Mouse (Mus musculus): Measurements from ENCODE around the gene Guca1b. TPM values are rescaled to one million over a fixed set of nuclear protein-coding genes. Genes with fewer than 3 reads are reported as not detected.
"Not testable (repeated sequence)": the region's sequence is repeated elsewhere in the genome, so short reads cannot be mapped to it uniquely, and the experiment has no call there.

The Guca1b gene
- total RNA-seq, 2 experiments from 2014 or later = not detected

GRCm38 (mm10) chr17:47408558-47408898, 23.3 kb downstream of the Guca1b start:
- ATAC-seq (replicated peaks; ENCODE audit: low FRiP score, poor library complexity, severe bottlenecking) = 0 out of 2 replicates have a peak, but pooled peaks have one; percentile 53

- peak; percentile 63 for ATAC-seq (replicated peaks; ENCODE audit: low FRiP score, poor library complexity, severe bottlenecking)
Measured at GRCm38 (mm10) chr17:47409897-47410861, 25.0 kb downstream of the Guca1b start.

- ATAC-seq (replicated peaks; ENCODE audit: low FRiP score, poor library complexity, severe bottlenecking) = no peak
Measured at GRCm38 (mm10) chr17:47420195-47420594, 35.0 kb downstream of the Guca1b start.

- no peak for ATAC-seq (replicated peaks; ENCODE audit: low FRiP score, poor library complexity, severe bottlenecking)
Measured at GRCm38 (mm10) chr17:47421566-47421965, 36.4 kb downstream of the Guca1b start.

- ATAC-seq (replicated peaks; ENCODE audit: low FRiP score, poor library complexity, severe bottlenecking) = not testable (repeated sequence)
Measured at GRCm38 (mm10) chr17:47422616-47423015, 37.4 kb downstream of the Guca1b start.

- no peak for ATAC-seq (replicated peaks; ENCODE audit: low FRiP score, poor library complexity, severe bottlenecking)
Measured at GRCm38 (mm10) chr17:47424186-47424585, 39.0 kb downstream of the Guca1b start.

GRCm38 (mm10) chr17:47427316-47427715, 42.1 kb downstream of the Guca1b start:
- no peak for ATAC-seq (replicated peaks; ENCODE audit: low FRiP score, poor library complexity, severe bottlenecking)

GRCm38 (mm10) chr17:47428831-47429304, 43.7 kb downstream of the Guca1b start:
- no peak for ATAC-seq (replicated peaks; ENCODE audit: low FRiP score, poor library complexity, severe bottlenecking)

- no peak for ATAC-seq (replicated peaks; ENCODE audit: low FRiP score, poor library complexity, severe bottlenecking)
Measured at GRCm38 (mm10) chr17:47430815-47431214, 45.6 kb downstream of the Guca1b start.

- no peak for ATAC-seq (replicated peaks; ENCODE audit: low FRiP score, poor library complexity, severe bottlenecking)
Measured at GRCm38 (mm10) chr17:47436156-47436906, 51.1 kb downstream of the Guca1b start, which contains the start of gene AI661453. Gene AI661453 (plus strand): TSS chr17:47436615.

GRCm38 (mm10) chr17:47436907-47437547, 51.8 kb downstream of the Guca1b start, which contains the start of gene 1700001C19Rik:
Gene 1700001C19Rik (minus strand): TSS chr17:47437376.
- no peak for ATAC-seq (replicated peaks; ENCODE audit: low FRiP score, poor library complexity, severe bottlenecking)

- no peak for ATAC-seq (replicated peaks; ENCODE audit: low FRiP score, poor library complexity, severe bottlenecking)
Measured at GRCm38 (mm10) chr17:47438611-47439010, 53.4 kb downstream of the Guca1b start.

- ATAC-seq (replicated peaks; ENCODE audit: low FRiP score, poor library complexity, severe bottlenecking) = no peak
Measured at GRCm38 (mm10) chr17:47439396-47440028, 54.3 kb downstream of the Guca1b start.

GRCm38 (mm10) chr17:47440359-47440890, 55.2 kb downstream of the Guca1b start:
- ATAC-seq (replicated peaks; ENCODE audit: low FRiP score, poor library complexity, severe bottlenecking) = no peak

- ATAC-seq (replicated peaks; ENCODE audit: low FRiP score, poor library complexity, severe bottlenecking) = no peak
Measured at GRCm38 (mm10) chr17:47441296-47442051, 56.3 kb downstream of the Guca1b start.

- ATAC-seq (replicated peaks; ENCODE audit: low FRiP score, poor library complexity, severe bottlenecking) = no peak
Measured at GRCm38 (mm10) chr17:47442271-47442670, 57.1 kb downstream of the Guca1b start.

All from erythroid progenitor cell, adult 5-6 weeks (primary cell).